Mouse (Mus musculus): ENCODE results near the gene Ipo9. TPM values are rescaled to one million over a fixed set of nuclear protein-coding genes. Genes with fewer than 3 reads are reported as not detected.
"Not testable (repeated sequence)": the region's sequence is repeated elsewhere in the genome, so short reads cannot be mapped to it uniquely, and the experiment has no call there.

Ipo9 gene
- total and polyA plus RNA-seq, 3 experiments: 27.4 to 56.2 TPM; not detected in 1

DNA sequence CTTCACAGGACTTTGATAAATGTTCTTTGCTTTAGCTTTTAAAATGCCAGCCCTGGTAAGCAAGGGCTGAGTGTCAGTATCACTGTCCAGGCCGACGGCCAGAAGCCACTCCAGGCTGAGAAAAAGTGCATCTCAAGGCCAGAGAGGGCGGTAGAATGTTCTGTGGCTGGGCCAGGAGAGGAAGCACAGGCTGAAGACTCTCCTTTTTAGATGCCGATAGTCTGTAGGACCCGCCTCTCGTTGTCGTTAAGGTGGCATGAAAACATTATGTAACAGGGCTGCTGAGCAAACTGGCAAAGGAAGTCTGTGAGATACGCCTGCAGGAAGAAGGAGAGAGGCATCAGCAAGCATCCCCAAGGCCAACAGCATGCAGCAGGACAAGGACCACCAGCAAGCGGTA lies 45.1 kb downstream of the Ipo9 start:
- Histone ChIP-seq H3K4me3 (ENCODE audit: control insufficient read depth in 1 of 2, insufficient read depth in 1 of 2, low read depth in 2 of 2, low read length in 2 of 2) (no peak overlapping the region), H3K27me3 (ENCODE audit: control insufficient read depth in 1 of 2, insufficient read depth in 2 of 2, low read length in 2 of 2) (no peaks in the 10 kb centered on the region), H3K4me1 (ENCODE audit: control insufficient read depth in 1 of 2, insufficient read depth in 2 of 2, low read length in 2 of 2) (no peaks in the 10 kb centered on the region), H3K9me3 (replicated peaks; ENCODE audit: insufficient read depth, low read length) (no peaks in the 10 kb centered on the region), H3K79me2 (ENCODE audit: control insufficient read depth, insufficient read depth, low read length, poor library complexity) (no peaks in the 10 kb centered on the region), H3K27ac (ENCODE audit: control insufficient read depth, low read depth, low read length) (no peak overlapping the region), H3K36me3 (ENCODE audit: control insufficient read depth in 1 of 2, insufficient read depth in 2 of 2, low read length in 2 of 2) (peaks cover 0 to 14% of the 10 kb centered on the region in 2 experiments; a peak in 2 of 4 replicates), H3K9ac (ENCODE audit: control insufficient read depth, low read depth, low read length, poor library complexity, severe bottlenecking) (no peak overlapping the region)
- TF ChIP-seq CHD1 (IDR thresholded peaks at IDR 0.05; ENCODE audit: low read depth, low read length) (no peak), JUND (IDR thresholded peaks at IDR 0.05; ENCODE audit: low read depth, low read length) (no peak), SIN3A (IDR thresholded peaks at IDR 0.05; ENCODE audit: low read length) (no peak)
- DNase-seq (ENCODE audit: low read depth, low spot score): no peak

- DNase-seq (ENCODE audit: low read depth, low spot score): no peak
- Histone ChIP-seq H3K27me3 (ENCODE audit: control insufficient read depth in 1 of 2, insufficient read depth in 2 of 2, low read length in 2 of 2) (no peaks in the 10 kb centered on the region), H3K4me1 (ENCODE audit: control insufficient read depth in 1 of 2, insufficient read depth in 2 of 2, low read length in 2 of 2) (no peaks in the 10 kb centered on the region), H3K27ac (ENCODE audit: control insufficient read depth, low read depth, low read length) (no peak overlapping the region), H3K9me3 (replicated peaks; ENCODE audit: insufficient read depth, low read length) (no peaks in the 10 kb centered on the region), H3K36me3 (ENCODE audit: control insufficient read depth in 1 of 2, insufficient read depth in 2 of 2, low read length in 2 of 2) (peaks cover 0 to 13% of the 10 kb centered on the region in 2 experiments; a peak in 2 of 4 replicates), H3K79me2 (ENCODE audit: control insufficient read depth, insufficient read depth, low read length, poor library complexity) (no peaks in the 10 kb centered on the region), H3K9ac (ENCODE audit: control insufficient read depth, low read depth, low read length, poor library complexity, severe bottlenecking) (no peak overlapping the region), H3K4me3 (ENCODE audit: control insufficient read depth in 1 of 2, insufficient read depth in 1 of 2, low read depth in 2 of 2, low read length in 2 of 2) (no peak overlapping the region)
- no peak for TF ChIP-seq USF2 (IDR thresholded peaks at IDR 0.05; ENCODE audit: borderline replicate concordance in 1 of 2, insufficient read depth in 1 of 2, low read depth in 1 of 2, low read length in 2 of 2)
- no peak for TF ChIP-seq NELFE (IDR thresholded peaks at IDR 0.05; ENCODE audit: low read depth, low read length)
- no peak for TF ChIP-seq CTCF (IDR thresholded peaks at IDR 0.05 in 2 of 3, conservative IDR thresholded peaks at IDR 0.05 in 1 of 3; ENCODE audit: control insufficient read depth in 1 of 3, insufficient read depth in 1 of 3, low read depth in 2 of 3, low read length in 3 of 3, poor library complexity in 1 of 3, severe bottlenecking in 1 of 3)
- no peak for TF ChIP-seq JUND (IDR thresholded peaks at IDR 0.05; ENCODE audit: low read depth, low read length)
- TF ChIP-seq BHLHE40 (IDR thresholded peaks at IDR 0.05; ENCODE audit: borderline replicate concordance, low read depth, low read length): no peak
- no peak for TF ChIP-seq MAFK (IDR thresholded peaks at IDR 0.05; ENCODE audit: borderline replicate concordance, low read depth, low read length)
- TF ChIP-seq POLR2AphosphoS2 (IDR thresholded peaks at IDR 0.05; ENCODE audit: low read length): no peak
- no peak for TF ChIP-seq GATA1 (IDR thresholded peaks at IDR 0.05; ENCODE audit: low read depth, low read length)
- no peak for TF ChIP-seq ELF1 (IDR thresholded peaks at IDR 0.05; ENCODE audit: low read depth, low read length)
- no peak for TF ChIP-seq NRF1 (IDR thresholded peaks at IDR 0.05; ENCODE audit: insufficient read depth, low read depth, low read length, poor library complexity, severe bottlenecking)
- no peak for TF ChIP-seq GABPA (IDR thresholded peaks at IDR 0.05; ENCODE audit: low read depth, low read length)
Measured at GRCm38 (mm10) chr1:135384171-135384570, 46.1 kb downstream of the Ipo9 start.

GRCm38 (mm10) chr1:135381560-135381959 lies 48.7 kb downstream of the Ipo9 start:
- not testable (repeated sequence) for H3K27me3 ChIP-seq (ENCODE audit: control insufficient read depth in 1 of 2, insufficient read depth in 2 of 2, low read length in 2 of 2); H3K9me3 ChIP-seq (replicated peaks; ENCODE audit: insufficient read depth, low read length); H3K36me3 ChIP-seq (ENCODE audit: control insufficient read depth in 1 of 2, insufficient read depth in 2 of 2, low read length in 2 of 2); H3K4me3 ChIP-seq (ENCODE audit: control insufficient read depth in 1 of 2, insufficient read depth in 1 of 2, low read depth in 2 of 2, low read length in 2 of 2); H3K27ac ChIP-seq (ENCODE audit: control insufficient read depth, low read depth, low read length); DNase-seq (ENCODE audit: low read depth, low spot score); H3K4me1 ChIP-seq (ENCODE audit: control insufficient read depth in 1 of 2, insufficient read depth in 2 of 2, low read length in 2 of 2); H3K9ac ChIP-seq (ENCODE audit: control insufficient read depth, low read depth, low read length, poor library complexity, severe bottlenecking); H3K79me2 ChIP-seq (ENCODE audit: control insufficient read depth, insufficient read depth, low read length, poor library complexity)
- TF ChIP-seq CTCF (IDR thresholded peaks at IDR 0.05 in 2 of 3, conservative IDR thresholded peaks at IDR 0.05 in 1 of 3; ENCODE audit: control insufficient read depth in 1 of 3, insufficient read depth in 1 of 3, low read depth in 2 of 3, low read length in 3 of 3, poor library complexity in 1 of 3, severe bottlenecking in 1 of 3): peak in 1 of 3 experiments; percentile 7; a peak in 1 of 6 replicates
